Mouse (Mus musculus) neural tube, embryonic 14.5 days (tissue): ENCODE results near the gene Elovl7. TPM values are rescaled to one million over a fixed set of nuclear protein-coding genes. Genes with fewer than 3 reads are reported as not detected.

Experiments
- ATAC-seq: fragments of 200-750 bp; cut with Nextera tagmentation; 2 replicates; pipeline ENCODE4 v1.8.0; 2017; ENCODE audit warnings: low read depth, mild to moderate bottlenecking, moderate TSS enrichment, moderate library complexity
- H3K27ac ChIP-seq: fragments of 300-500 bp; sonication (generic); 2 replicates; pipeline ENCODE4 v1.5.1; 2014; ENCODE audit warnings: low read depth, mild to moderate bottlenecking, control low read depth, low read length, moderate library complexity, mixed read lengths
- H3K27me3 ChIP-seq: fragments of 300-500 bp; sonication (generic); 2 replicates; pipeline ENCODE4 v1.6.1; 2014; ENCODE audit warnings: low read length; ENCODE audit not compliant: control insufficient read depth, insufficient read depth
- H3K36me3 ChIP-seq: fragments of 300-500 bp; sonication (generic); 2 replicates; pipeline ENCODE4 v1.6.1; 2014; ENCODE audit warnings: low read length, mixed read lengths; ENCODE audit not compliant: control insufficient read depth, insufficient read depth
- H3K4me1 ChIP-seq: fragments of 300-500 bp; sonication (generic); 2 replicates; pipeline ENCODE4 v1.6.1; 2014; ENCODE audit warnings: low read length; ENCODE audit not compliant: control insufficient read depth, insufficient read depth
- H3K4me2 ChIP-seq: fragments of 300-500 bp; sonication (generic); 2 replicates; pipeline ENCODE4 v1.6.1; 2014; ENCODE audit warnings: mild to moderate bottlenecking, low read depth, low read length, control low read depth
- H3K4me3 ChIP-seq: fragments of 300-500 bp; sonication (generic); 2 replicates; pipeline ENCODE4 v1.5.1; 2014; ENCODE audit warnings: low read depth, low read length, control low read depth, mixed read lengths
- H3K9ac ChIP-seq: fragments of 300-500 bp; sonication (generic); replicated peaks from 2 replicates; pipeline ENCODE4 v1.6.1; 2014; ENCODE audit warnings: low read depth, mild to moderate bottlenecking, control low read depth, low read length, mixed read lengths
- H3K9me3 ChIP-seq: fragments of 300-500 bp; sonication (generic); 2 replicates; pipeline ENCODE4 v1.6.1; 2016; ENCODE audit warnings: low read length; ENCODE audit not compliant: control insufficient read depth
- WGBS: fragments of 180-500 bp; shearing (Covaris S2); extraction: QIAGEN DNeasy Blood & Tissue Kit; methylation state at CpG from one replicate; pipeline ENCODE4 v1.1.7; 2014; 5-methylcytosine and 5-hydroxymethylcytosine counted together
- polyA plus RNA-seq: library from polyadenylated mRNA; unstranded; fragments of >200 nt; fragmentation: Nextera tagmentation; extraction: Ambion mirVana; gene quantifications from 2 replicates; pipeline ENCODE4 v1.2.1, GENCODE M21; 2014

Gene Elovl7
- polyA plus RNA-seq, 1 experiment from 2014 or later, result 1.9 TPM

GRCm38 (mm10) chr13:108323866-108324829 is 109.9 kb downstream of the Elovl7 start:
- no peak overlapping the region for H3K4me3 ChIP-seq
- H3K4me2 ChIP-seq, result no peak overlapping the region
- H3K27ac ChIP-seq, result no peak overlapping the region
- no peaks in the 10 kb centered on the region for H3K4me1 ChIP-seq
- no peaks in the 10 kb centered on the region for H3K36me3 ChIP-seq
- H3K9ac ChIP-seq, result no peak overlapping the region
- WGBS, result 88% methylated on average over 22 of the region's 22 CpGs
- no peaks in the 10 kb centered on the region for H3K9me3 ChIP-seq
- ATAC-seq, result no peak
- H3K27me3 ChIP-seq, result no peaks in the 10 kb centered on the region

GRCm38 (mm10) chr13:108325871-108326270 is 111.7 kb downstream of the Elovl7 start:
- Histone ChIP-seq H3K4me2 (no peak overlapping the region), H3K27me3 (no peaks in the 10 kb centered on the region), H3K4me3 (no peak overlapping the region), H3K4me1 (no peaks in the 10 kb centered on the region), H3K36me3 (no peaks in the 10 kb centered on the region), H3K9me3 (no peaks in the 10 kb centered on the region), H3K27ac (no peak overlapping the region), H3K9ac (no peak overlapping the region)
- ATAC-seq, result no peak
- WGBS, result 95% methylated on average over 5 of the region's 5 CpGs

- H3K36me3 ChIP-seq, result no peaks in the 10 kb centered on the region
- no peak overlapping the region for H3K4me2 ChIP-seq
- WGBS, result 93% methylated on average over 10 of the region's 10 CpGs
- H3K4me1 ChIP-seq, result no peaks in the 10 kb centered on the region
- no peak for ATAC-seq
- H3K9ac ChIP-seq, result no peak overlapping the region
- no peak overlapping the region for H3K27ac ChIP-seq
- no peak overlapping the region for H3K4me3 ChIP-seq
- H3K27me3 ChIP-seq, result no peaks in the 10 kb centered on the region
- no peaks in the 10 kb centered on the region for H3K9me3 ChIP-seq
Measured at GRCm38 (mm10) chr13:108326351-108326750, 112.1 kb downstream of the Elovl7 start.

- H3K27me3 ChIP-seq, result no peaks in the 10 kb centered on the region
- no peak overlapping the region for H3K4me2 ChIP-seq
- ATAC-seq, result no peak
- H3K36me3 ChIP-seq, result no peaks in the 10 kb centered on the region
- H3K4me3 ChIP-seq, result no peak overlapping the region
- H3K9ac ChIP-seq, result no peak overlapping the region
- WGBS, result 90% methylated on average over 7 of the region's 7 CpGs
- no peaks in the 10 kb centered on the region for H3K4me1 ChIP-seq
- H3K27ac ChIP-seq, result no peak overlapping the region
- H3K9me3 ChIP-seq, result no peaks in the 10 kb centered on the region
Measured at GRCm38 (mm10) chr13:108327047-108327446, 112.8 kb downstream of the Elovl7 start.

DNA sequence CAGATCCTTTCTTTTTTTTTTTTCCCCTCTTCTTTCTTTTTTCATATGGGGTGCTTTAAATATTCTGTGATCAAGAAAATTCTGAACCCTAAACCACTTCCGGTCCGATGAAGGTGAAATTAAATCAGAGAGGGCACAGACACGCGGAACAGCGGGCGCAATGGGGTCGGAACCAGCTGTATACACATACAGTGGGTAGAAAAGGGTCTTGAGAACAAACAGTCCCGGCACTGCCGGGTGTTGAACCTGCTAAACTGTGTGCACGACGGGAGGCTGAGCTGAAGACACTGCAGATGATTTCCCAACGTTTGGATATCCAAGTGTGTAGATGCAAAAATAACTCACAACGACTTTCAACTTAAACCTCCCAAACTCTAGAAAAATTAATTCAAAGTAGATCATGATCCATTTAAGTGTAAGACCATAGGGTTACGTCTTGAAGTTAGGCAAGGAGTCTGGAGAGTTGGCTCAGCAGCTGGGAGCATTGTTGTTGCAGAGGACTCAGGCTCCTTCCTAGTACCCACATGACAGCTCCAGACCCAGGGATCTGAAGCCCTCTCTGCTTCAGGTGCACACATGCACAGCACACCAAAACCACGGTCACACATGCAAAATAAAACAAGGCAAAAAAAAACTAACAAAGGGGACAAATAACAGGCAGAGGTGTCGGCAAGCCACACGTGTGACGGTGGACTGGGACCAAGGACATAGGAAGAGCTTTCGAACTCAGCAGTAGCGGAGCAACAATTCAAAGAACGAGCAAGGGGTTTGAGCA is 114.4 kb downstream of the Elovl7 start:
- H3K4me3 ChIP-seq, result no peak overlapping the region
- H3K4me1 ChIP-seq, result no peaks in the 10 kb centered on the region
- no peaks in the 10 kb centered on the region for H3K36me3 ChIP-seq
- WGBS, result 79% methylated on average over 21 of the region's 21 CpGs
- no peak overlapping the region for H3K27ac ChIP-seq
- H3K4me2 ChIP-seq, result no peak overlapping the region
- H3K9me3 ChIP-seq, result no peaks in the 10 kb centered on the region
- H3K27me3 ChIP-seq, result no peaks in the 10 kb centered on the region
- no peak overlapping the region for H3K9ac ChIP-seq
- ATAC-seq, result no peak

DNA sequence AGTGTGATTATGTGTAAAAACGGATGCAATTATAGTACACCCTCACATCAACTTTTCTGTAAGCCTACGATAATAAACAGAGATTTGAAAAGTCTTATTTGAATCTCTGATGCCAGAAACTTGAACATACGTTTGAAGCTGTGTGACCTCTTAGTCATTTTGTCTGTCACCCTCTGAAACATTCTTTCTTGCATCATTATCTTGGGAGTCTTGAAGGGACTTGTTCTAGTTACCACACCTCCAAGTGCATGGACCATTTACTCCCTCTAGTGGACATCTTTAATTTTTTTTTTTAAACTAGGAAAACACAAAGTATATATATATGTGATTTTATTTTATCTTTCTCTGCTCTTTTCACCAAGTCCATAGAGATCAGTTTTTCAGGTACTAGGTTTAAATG is 115.5 kb downstream of the Elovl7 start:
- Histone ChIP-seq H3K9ac (no peak overlapping the region), H3K4me1 (no peaks in the 10 kb centered on the region), H3K27me3 (no peaks in the 10 kb centered on the region), H3K27ac (no peak overlapping the region), H3K4me3 (no peak overlapping the region), H3K9me3 (no peaks in the 10 kb centered on the region), H3K4me2 (no peak overlapping the region), H3K36me3 (no peaks in the 10 kb centered on the region)
- no peak for ATAC-seq
- 76% methylated on average over 3 of the region's 3 CpGs for WGBS

Other genes with a start within 250 kb of the Elovl7 start
- 34.2 and 35.7 TPM in 2 replicates for gene Smim15, start 170.0 kb upstream of the Elovl7 start, polyA plus RNA-seq
- 64.9 and 79.3 TPM in 2 replicates for gene Ndufaf2, start 55.8 kb upstream of the Elovl7 start, polyA plus RNA-seq
- 31.3 and 37.5 TPM in 2 replicates for gene Ercc8, start 55.7 kb upstream of the Elovl7 start, polyA plus RNA-seq
- 0.90 and 1.3 TPM in 2 replicates for gene Depdc1b, start 101.9 kb downstream of the Elovl7 start, polyA plus RNA-seq
- gene Pde4d, start 235.5 kb downstream of the Elovl7 start, polyA plus RNA-seq, result 25.2 and 32.1 TPM in 2 replicates